Mouse (Mus musculus): Measurements from ENCODE around the gene Abca7. TPM values are rescaled to one million over a fixed set of nuclear protein-coding genes. Genes with fewer than 3 reads are reported as not detected.
"Not testable (repeated sequence)": the region's sequence is repeated elsewhere in the genome, so short reads cannot be mapped to it uniquely, and the experiment has no call there.

Gene Abca7
- polyA plus RNA-seq, 1 experiment from 2014 or later, result 4.3 TPM

DNA sequence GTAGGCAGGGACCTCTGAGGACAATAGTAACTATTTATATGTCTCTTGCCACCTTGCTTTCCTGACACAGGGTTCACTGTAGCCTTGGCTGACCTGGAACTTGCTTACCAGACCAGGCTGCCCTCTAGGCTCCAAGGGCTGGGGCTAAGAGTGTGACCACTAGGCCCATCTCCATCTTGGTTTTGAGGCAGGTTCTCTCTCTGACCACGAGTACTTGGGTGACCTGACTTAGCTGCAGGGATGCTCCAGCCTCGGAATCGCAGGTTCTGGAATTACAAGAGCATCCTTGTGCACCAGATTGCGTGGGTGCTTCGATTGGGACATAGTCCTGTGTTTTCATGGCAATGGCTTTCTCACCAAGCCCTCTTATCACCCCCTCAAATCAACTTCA lies 56.1 kb downstream of the Abca7 start:
- WGBS, result 79% methylated on average over 5 of the region's 5 CpGs
- Histone ChIP-seq H3K36me3 (peaks cover 19% of the 10 kb centered on the region), H3K27ac (peak overlapping the region; percentile 62), H3K4me2 (no peak overlapping the region), H3K27me3 (no peaks in the 10 kb centered on the region), H3K9me3 (no peaks in the 10 kb centered on the region), H3K4me3 (no peak overlapping the region), H3K4me1 (peaks cover 49% of the 10 kb centered on the region), H3K9ac (peak overlapping the region; percentile 6; the same call in 1 of the 2 replicates)
- no peak for ATAC-seq (ENCODE audit: borderline replicate concordance, extremely low read depth, low FRiP score, low TSS enrichment)

DNA sequence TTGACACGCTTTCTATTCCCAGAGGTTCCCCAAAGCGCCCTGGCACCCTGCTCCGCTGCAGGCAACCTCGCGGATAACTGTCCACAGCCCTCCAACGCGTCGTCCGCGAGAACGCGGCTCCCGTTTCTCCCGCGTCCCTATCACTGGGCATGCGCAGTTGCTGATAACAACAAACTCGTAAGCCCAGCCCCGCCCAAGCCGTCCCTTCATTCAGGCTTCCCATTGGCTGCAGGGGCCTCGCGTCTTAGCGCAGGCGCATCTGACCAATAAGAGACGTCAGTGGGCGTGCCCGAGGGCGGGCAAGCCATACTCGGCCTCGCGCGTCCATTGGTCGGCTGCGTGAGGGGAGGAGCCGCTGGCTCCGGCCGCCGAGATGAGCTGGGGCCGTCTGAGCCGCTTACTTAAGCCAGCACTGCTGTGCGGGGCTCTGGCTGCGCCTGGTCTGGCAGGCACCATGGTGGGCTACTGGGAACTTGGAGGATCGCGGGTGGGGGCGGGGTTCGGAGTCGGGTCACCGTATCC lies 57.0 kb downstream of the Abca7 start:
- Histone ChIP-seq H3K4me1 (peaks cover 44% of the 10 kb centered on the region), H3K36me3 (peaks cover 28% of the 10 kb centered on the region), H3K9me3 (no peaks in the 10 kb centered on the region), H3K4me3 (peak overlapping the region; percentile 87), H3K27ac (peak overlapping the region; percentile 99), H3K9ac (peak overlapping the region; percentile 86), H3K4me2 (peak overlapping the region; percentile 82), H3K27me3 (no peaks in the 10 kb centered on the region)
- under 1% methylated on average over 46 of the region's 47 CpGs for WGBS
- ATAC-seq (ENCODE audit: borderline replicate concordance, extremely low read depth, low FRiP score, low TSS enrichment), result peak; percentile 97

DNA sequence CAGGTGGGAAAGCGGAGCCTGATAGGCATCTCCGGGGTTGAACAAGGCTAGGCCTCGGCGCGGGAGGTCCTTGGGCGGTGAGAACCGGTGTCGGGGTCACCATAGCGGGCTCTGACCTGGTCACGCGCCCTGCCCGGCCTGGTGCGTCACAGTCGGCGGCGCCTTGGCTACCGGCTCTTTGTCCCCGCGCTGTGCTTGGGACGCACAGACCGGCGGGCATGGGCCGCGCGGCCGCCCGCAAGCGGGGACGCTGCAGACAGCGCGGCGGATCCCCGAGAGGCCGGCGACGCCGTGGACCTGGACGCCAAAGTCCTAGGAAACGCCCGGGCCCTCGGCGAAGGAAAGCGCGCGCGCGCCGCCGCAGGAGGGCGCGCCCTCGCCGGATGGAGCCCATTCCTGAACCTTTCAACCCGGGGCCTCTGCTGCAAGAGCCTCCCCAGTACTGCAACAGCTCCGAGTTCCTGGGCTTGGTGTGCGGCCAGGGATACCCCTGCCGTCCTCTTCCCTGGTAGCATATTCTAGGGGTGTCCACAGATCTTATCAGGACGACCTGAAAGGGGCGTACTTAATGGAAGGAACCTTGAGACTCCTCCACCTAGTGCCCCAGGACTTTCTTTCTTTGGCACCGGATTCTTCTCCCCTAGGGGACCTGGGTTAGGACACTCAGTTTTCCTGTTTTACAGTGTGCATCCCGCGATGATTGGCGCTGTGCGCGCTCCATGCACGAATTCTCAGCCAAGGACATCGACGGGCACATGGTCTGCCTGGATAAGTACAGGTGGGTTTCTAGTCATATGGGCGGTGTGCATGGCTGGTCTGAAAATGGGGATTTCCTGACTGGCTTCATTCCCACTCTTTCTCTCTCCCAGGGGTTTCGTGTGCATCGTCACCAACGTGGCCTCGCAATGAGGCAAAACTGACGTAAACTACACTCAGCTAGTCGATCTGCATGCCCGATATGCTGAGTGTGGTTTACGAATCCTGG lies 57.8 kb downstream of the Abca7 start:
- Histone ChIP-seq H3K36me3 (peaks cover 35% of the 10 kb centered on the region), H3K4me1 (peaks cover 39% of the 10 kb centered on the region)
- 1% methylated on average over 61 of the region's 77 CpGs for WGBS

GRCm38 (mm10) chr10:80054911-80055310 lies 58.6 kb downstream of the Abca7 start:
- not testable (repeated sequence) for ATAC-seq (ENCODE audit: borderline replicate concordance, extremely low read depth, low FRiP score, low TSS enrichment); H3K27ac ChIP-seq
- WGBS, result 16% methylated on average over 3 of the region's 3 CpGs

More for the DNA sequence above, 57.8 kb downstream of the Abca7 start:
- Histone ChIP-seq H3K4me3 (peak overlapping the region; percentile 87), H3K9ac (peak overlapping the region; percentile 86), H3K27ac (peak overlapping the region; percentile 99), H3K4me2 (peak overlapping the region; percentile 82), H3K27me3 (no peaks in the 10 kb centered on the region), H3K9me3 (no peaks in the 10 kb centered on the region)
- peak; percentile 37 for ATAC-seq (ENCODE audit: borderline replicate concordance, extremely low read depth, low FRiP score, low TSS enrichment)

DNA sequence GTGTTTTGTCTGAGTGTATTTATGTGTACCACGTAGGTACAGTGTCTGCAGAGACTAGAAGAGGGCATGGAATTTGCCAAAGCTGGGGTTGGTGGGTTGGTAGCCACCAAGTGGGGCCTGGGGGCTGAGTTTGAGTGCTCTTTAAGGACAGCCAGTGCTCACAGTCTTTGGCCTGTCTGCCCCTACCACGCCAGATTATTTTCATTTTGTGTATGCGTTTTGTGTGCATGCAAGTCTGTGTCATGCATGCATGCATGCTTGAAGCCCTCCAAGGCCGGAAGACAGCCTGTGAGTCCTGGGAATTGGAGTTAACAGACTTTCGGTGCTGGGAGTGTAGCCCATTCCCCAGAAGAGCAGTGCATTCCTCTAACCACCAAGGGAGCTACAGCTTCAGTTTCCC lies 59.1 kb downstream of the Abca7 start:
- Histone ChIP-seq H3K4me1 (peaks cover 39% of the 10 kb centered on the region), H3K27me3 (no peaks in the 10 kb centered on the region), H3K9ac (peak overlapping the region; percentile 27; the same call in 1 of the 2 replicates), H3K27ac (no peak overlapping the region), H3K9me3 (no peaks in the 10 kb centered on the region), H3K4me2 (peak overlapping the region; percentile 82), H3K4me3 (peak overlapping the region; percentile 87), H3K36me3 (peaks cover 43% of the 10 kb centered on the region)
- ATAC-seq (ENCODE audit: borderline replicate concordance, extremely low read depth, low FRiP score, low TSS enrichment), result no peak
- 79% methylated on average over 5 of the region's 5 CpGs for WGBS

More at GRCm38 (mm10) chr10:80054911-80055310, 58.6 kb downstream of the Abca7 start:
- Histone ChIP-seq H3K36me3 (peaks cover 41% of the 10 kb centered on the region), H3K4me2 (peak overlapping the region; percentile 82), H3K4me1 (peaks cover 39% of the 10 kb centered on the region), H3K9ac (peak overlapping the region; percentile 86), H3K4me3 (peak overlapping the region; percentile 87)
- not testable (repeated sequence) for H3K27me3 ChIP-seq, H3K9me3 ChIP-seq

DNA sequence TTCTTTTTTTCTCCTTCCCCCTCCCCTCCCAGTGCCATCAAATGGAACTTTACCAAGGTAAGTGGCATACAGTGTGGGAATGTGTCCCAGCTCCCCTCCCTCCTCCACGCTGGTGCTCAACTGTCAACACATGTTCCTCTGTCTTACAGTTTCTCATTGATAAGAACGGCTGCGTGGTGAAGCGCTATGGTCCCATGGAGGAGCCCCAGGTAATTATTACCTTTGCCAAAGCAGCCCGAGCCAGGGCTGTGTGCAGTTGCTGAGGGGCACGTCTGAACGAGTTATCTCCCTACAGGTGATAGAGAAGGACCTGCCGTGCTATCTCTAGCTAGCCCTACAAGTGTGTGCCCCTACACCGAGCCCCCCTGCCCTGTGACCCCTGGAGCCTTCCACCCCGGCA lies 59.6 kb downstream of the Abca7 start:
- Histone ChIP-seq H3K27me3 (no peaks in the 10 kb centered on the region), H3K4me1 (peaks cover 39% of the 10 kb centered on the region), H3K36me3 (peaks cover 46% of the 10 kb centered on the region), H3K4me3 (no peak overlapping the region), H3K4me2 (no peak overlapping the region), H3K9ac (no peak overlapping the region), H3K27ac (no peak overlapping the region), H3K9me3 (no peaks in the 10 kb centered on the region)
- ATAC-seq (ENCODE audit: borderline replicate concordance, extremely low read depth, low FRiP score, low TSS enrichment), result no peak
- WGBS, result 59% methylated on average over 9 of the region's 10 CpGs

- peaks cover 33% of the 10 kb centered on the region for H3K4me1 ChIP-seq
- H3K9me3 ChIP-seq, result no peaks in the 10 kb centered on the region
- no peak overlapping the region for H3K4me2 ChIP-seq
- 87% methylated on average over 4 of the region's 4 CpGs for WGBS
- no peak overlapping the region for H3K9ac ChIP-seq
- H3K36me3 ChIP-seq, result peaks cover 51% of the 10 kb centered on the region
- H3K4me3 ChIP-seq, result no peak overlapping the region
- no peak overlapping the region for H3K27ac ChIP-seq
- H3K27me3 ChIP-seq, result no peaks in the 10 kb centered on the region
- no peak for ATAC-seq (ENCODE audit: borderline replicate concordance, extremely low read depth, low FRiP score, low TSS enrichment)
Observed at GRCm38 (mm10) chr10:80056506-80056905, 60.2 kb downstream of the Abca7 start.

GRCm38 (mm10) chr10:80056976-80057682 lies 60.8 kb downstream of the Abca7 start:
- 87% methylated on average over 27 of the region's 27 CpGs for WGBS
- Histone ChIP-seq H3K9ac (no peak overlapping the region), H3K4me2 (no peak overlapping the region), H3K4me1 (peaks cover 27% of the 10 kb centered on the region), H3K4me3 (no peak overlapping the region), H3K9me3 (no peaks in the 10 kb centered on the region), H3K27ac (no peak overlapping the region), H3K27me3 (no peaks in the 10 kb centered on the region), H3K36me3 (peaks cover 55% of the 10 kb centered on the region)
- no peak for ATAC-seq (ENCODE audit: borderline replicate concordance, extremely low read depth, low FRiP score, low TSS enrichment)

DNA sequence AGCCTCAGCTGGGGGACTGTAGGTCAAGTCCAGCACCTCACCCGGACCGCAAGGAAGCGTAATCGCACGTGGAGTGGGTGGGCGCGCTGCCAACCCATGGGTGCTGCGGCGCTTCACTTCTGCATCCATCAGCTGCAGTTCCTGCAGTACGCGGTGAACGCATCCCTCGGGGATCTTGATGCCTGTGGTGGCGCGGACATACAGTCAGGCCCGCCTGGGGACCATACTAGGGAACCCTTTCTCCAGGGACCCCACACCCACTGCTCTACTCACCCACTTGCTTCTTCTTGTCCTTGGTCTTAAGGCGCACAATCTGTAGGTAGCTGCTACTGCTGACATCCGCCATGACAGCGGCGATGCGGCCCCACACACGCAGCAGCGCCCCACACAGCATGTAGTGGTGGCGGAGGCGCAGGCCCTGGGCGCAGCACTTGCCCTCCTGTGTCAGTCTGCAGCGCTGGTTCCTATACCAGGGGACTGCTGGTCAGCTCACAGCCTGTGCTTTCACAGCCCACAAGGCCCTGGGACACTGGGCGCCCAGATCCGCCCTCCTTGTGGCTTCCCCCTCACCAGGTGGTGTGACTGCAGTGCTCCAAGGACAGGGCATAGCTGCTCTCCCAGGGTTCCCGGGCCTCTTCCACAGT lies 61.5 kb downstream of the Abca7 start:
- Histone ChIP-seq H3K9me3 (no peaks in the 10 kb centered on the region), H3K4me1 (peaks cover 21% of the 10 kb centered on the region), H3K36me3 (peaks cover 62% of the 10 kb centered on the region), H3K4me2 (no peak overlapping the region), H3K9ac (no peak overlapping the region), H3K4me3 (no peak overlapping the region), H3K27ac (no peak overlapping the region), H3K27me3 (no peaks in the 10 kb centered on the region)
- ATAC-seq (ENCODE audit: borderline replicate concordance, extremely low read depth, low FRiP score, low TSS enrichment), result no peak
- 76% methylated on average over 30 of the region's 30 CpGs for WGBS

- Histone ChIP-seq H3K4me2 (no peak overlapping the region), H3K27ac (no peak overlapping the region), H3K27me3 (no peaks in the 10 kb centered on the region), H3K9me3 (no peaks in the 10 kb centered on the region), H3K4me1 (no peaks in the 10 kb centered on the region), H3K36me3 (peaks cover 49% of the 10 kb centered on the region), H3K4me3 (no peak overlapping the region), H3K9ac (peak overlapping the region; percentile 13; the same call in 1 of the 2 replicates)
- ATAC-seq (ENCODE audit: borderline replicate concordance, extremely low read depth, low FRiP score, low TSS enrichment), result no peak
- 91% methylated on average over 5 of the region's 5 CpGs for WGBS
Observed at GRCm38 (mm10) chr10:80063104-80063503, 66.8 kb downstream of the Abca7 start.

DNA sequence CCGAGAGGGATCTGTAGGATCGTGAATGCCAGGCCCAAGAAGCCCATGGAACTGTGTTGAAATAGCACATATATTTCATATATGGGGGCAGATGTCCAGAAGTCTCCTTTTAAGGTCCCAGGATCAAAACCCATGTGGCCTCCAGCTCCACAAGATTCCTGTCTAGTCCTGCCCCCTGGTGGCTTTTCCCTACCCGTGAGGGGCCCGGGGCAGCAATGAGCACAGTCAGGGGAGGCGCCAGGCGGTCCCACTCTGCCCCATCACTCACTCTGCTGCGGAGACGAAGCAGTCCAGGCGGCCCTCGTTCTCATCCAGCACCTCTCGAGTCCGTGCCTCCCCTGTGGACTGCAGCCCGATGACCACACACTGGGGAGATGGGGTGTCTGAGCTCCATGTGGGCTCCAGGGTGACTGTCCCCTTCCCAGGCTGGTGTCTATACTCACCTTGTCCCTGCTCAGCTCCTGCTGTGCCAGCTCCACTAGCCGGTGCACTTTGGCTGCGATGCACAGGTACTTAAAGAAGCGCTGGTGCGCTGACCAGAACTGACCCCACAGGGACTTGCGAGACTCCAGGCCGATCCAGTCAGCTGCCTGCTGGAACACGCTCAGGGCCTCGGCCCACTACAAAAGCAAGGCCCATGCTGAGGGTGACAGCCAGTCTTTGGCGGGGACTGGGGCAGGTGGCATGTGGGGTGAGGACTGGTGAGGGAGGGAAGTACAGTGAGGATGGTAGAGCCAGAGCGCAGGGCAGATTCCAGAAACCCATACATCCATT lies 67.8 kb downstream of the Abca7 start:
- no peak overlapping the region for H3K4me3 ChIP-seq
- no peaks in the 10 kb centered on the region for H3K9me3 ChIP-seq
- no peaks in the 10 kb centered on the region for H3K27me3 ChIP-seq
- no peak for ATAC-seq (ENCODE audit: borderline replicate concordance, extremely low read depth, low FRiP score, low TSS enrichment)
- peaks cover 41% of the 10 kb centered on the region for H3K36me3 ChIP-seq
- H3K9ac ChIP-seq, result no peak overlapping the region
- no peaks in the 10 kb centered on the region for H3K4me1 ChIP-seq
- 74% methylated on average over 23 of the region's 23 CpGs for WGBS
- H3K27ac ChIP-seq, result no peak overlapping the region
- no peak overlapping the region for H3K4me2 ChIP-seq

All from lung, embryonic 15.5 days (tissue).